Mouse (Mus musculus) regulatory T cell (primary cell): ENCODE results near the gene B230118H07Rik.

Source experiments
- in situ Hi-C: fragments of 300-600 bp; cut with MboI, MseI; formaldehyde crosslinking; loops from one replicate; pipeline ENCODE4 v1.15.1; 2025; ENCODE audit warnings: high pct_unique_total_duplicates

Gene B230118H07Rik

DNA sequence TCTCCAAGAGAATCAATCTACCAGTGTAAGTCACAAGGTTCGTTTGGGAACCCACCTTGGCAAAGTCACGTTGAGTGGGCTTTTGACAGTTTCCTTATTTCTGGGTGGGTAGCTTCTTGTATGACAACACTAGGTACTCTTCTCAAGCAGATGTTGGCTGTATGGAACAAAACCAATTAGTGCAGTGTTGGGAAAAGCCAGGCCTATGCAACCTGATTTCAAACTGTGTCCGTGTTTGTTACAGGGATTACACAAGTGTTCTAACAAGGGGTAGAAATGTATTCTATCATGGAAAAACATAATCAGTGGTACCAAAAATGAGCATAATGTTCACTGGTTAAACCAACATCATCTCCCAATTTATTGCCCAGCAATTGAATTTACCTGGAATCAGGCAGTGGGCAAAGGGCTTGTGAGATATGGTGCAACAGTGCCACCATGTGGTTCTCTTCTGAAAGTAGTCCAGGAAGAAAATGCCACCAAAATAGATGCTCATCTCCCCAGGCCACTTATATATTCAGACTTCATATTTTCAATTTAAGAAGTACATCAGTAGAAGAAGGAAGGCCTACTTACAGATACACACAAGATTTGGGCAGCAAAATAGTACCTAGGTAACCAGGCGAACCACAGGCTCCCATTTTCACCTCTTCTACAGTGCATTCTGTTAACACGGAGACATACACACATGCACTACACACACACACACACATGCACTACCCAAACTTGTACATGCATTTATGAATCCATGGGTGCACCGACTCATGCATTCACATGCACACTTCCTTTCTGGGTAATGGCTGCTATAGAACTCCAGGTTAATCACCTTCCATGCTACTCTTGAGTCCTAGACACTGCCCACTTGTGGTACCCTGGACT, 123.6 kb downstream of the B230118H07Rik start:
- in situ Hi-C loops: no loop called here

- in situ Hi-C loops: no loop called here
Observed at GRCm38 (mm10) chr2:101525091-101525490, 124.2 kb downstream of the B230118H07Rik start.

- in situ Hi-C loops: no loop called here
Observed at GRCm38 (mm10) chr2:101520503-101520902, 128.8 kb downstream of the B230118H07Rik start.

- in situ Hi-C loops: no loop called here
Observed at GRCm38 (mm10) chr2:101519928-101520327, 129.4 kb downstream of the B230118H07Rik start.
